Mouse (Mus musculus) hindbrain, embryonic 14.5 days (tissue): ENCODE results near the gene Tk1. TPM values are rescaled to one million over a fixed set of nuclear protein-coding genes. Genes with fewer than 3 reads are reported as not detected.

ENCODE experiments used
- ATAC-seq: fragments of 200-750 bp; cut with Nextera tagmentation; 2 replicates; pipeline ENCODE4 v1.8.0; 2017; ENCODE audit warnings: moderate number of reproducible peaks, mild to moderate bottlenecking, moderate TSS enrichment, moderate library complexity; ENCODE audit not compliant: low FRiP score
- DNase-seq: peaks from one replicate; pipeline ENCODE4 v3.0.0-alpha.2; 2015; ENCODE audit warnings: low spot score
- H3K27ac ChIP-seq: fragments of 300-500 bp; sonication (generic); 2 replicates; pipeline ENCODE4 v1.5.1; 2014; ENCODE audit warnings: mild to moderate bottlenecking, moderate library complexity
- H3K27me3 ChIP-seq: fragments of 300-500 bp; sonication (generic); 2 replicates; pipeline ENCODE4 v1.6.1; 2014; ENCODE audit warnings: mild to moderate bottlenecking, low read length, mixed read lengths; ENCODE audit not compliant: control insufficient read depth, insufficient read depth
- H3K36me3 ChIP-seq: fragments of 300-500 bp; sonication (generic); replicated peaks from 2 replicates; pipeline ENCODE4 v1.6.1; 2014; ENCODE audit not compliant: control insufficient read depth, insufficient read depth
- H3K4me1 ChIP-seq: fragments of 300-500 bp; sonication (generic); replicated peaks from 2 replicates; pipeline ENCODE4 v1.6.1; 2014; ENCODE audit warnings: antibody characterized with exemption, low read length, mixed read lengths; ENCODE audit not compliant: control insufficient read depth, insufficient read depth
- H3K4me2 ChIP-seq: fragments of 300-500 bp; sonication (generic); replicated peaks from 2 replicates; pipeline ENCODE4 v1.6.1; 2014; ENCODE audit warnings: mild to moderate bottlenecking, moderate library complexity
- H3K4me3 ChIP-seq: fragments of 300-500 bp; sonication (generic); replicated peaks from 2 replicates; pipeline ENCODE4 v1.5.1; 2014; ENCODE audit warnings: mild to moderate bottlenecking, low read length
- H3K9ac ChIP-seq: fragments of 300-500 bp; sonication (generic); 2 replicates; pipeline ENCODE4 v1.6.1; 2014
- H3K9me3 ChIP-seq: fragments of 300-500 bp; sonication (generic); 2 replicates; pipeline ENCODE4 v1.6.1; 2016; ENCODE audit warnings: low read length; ENCODE audit not compliant: control insufficient read depth
- WGBS: fragments of 180-500 bp; shearing (Covaris S2); extraction: QIAGEN DNeasy Blood & Tissue Kit; methylation state at CpG from one replicate; pipeline ENCODE4 v1.1.7; 2014; 5-methylcytosine and 5-hydroxymethylcytosine counted together
- polyA plus RNA-seq: library from polyadenylated mRNA; unstranded; fragments of >200 nt; fragmentation: Nextera tagmentation; extraction: Ambion mirVana; gene quantifications from 2 replicates; pipeline ENCODE4 v1.2.1, GENCODE M21; 2014

Tk1 gene
- polyA plus RNA-seq, 1 experiment from 2014 or later = 14.4 TPM

DNA sequence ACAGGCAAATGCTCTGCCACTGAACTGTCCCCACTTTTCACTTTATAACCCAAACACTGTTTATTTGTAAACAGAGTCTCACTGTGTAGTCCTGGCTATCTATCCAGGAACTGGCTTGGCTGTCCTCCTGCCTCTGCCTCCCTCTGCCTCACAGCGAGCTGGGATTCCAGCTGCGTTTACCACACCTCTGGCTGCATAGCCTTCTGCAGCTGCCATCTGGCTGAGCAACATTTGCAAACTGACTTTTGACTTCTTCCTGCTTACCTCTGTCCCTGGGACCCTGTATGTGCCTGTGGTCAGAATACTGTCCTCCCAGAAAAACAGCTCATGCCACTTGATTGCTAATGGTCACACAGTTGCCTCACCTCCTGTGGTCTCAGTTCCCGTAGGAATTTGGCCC, 1.5 kb upstream of the Tk1 start:
- no peak overlapping the region for H3K4me3 ChIP-seq
- H3K9ac ChIP-seq = no peak overlapping the region
- WGBS = 73% methylated on average over 3 of the region's 3 CpGs
- no peak for DNase-seq
- H3K27ac ChIP-seq = no peak overlapping the region
- peaks cover 31% of the 10 kb centered on the region for H3K4me1 ChIP-seq
- H3K36me3 ChIP-seq = no peaks in the 10 kb centered on the region
- no peak overlapping the region for H3K4me2 ChIP-seq
- H3K9me3 ChIP-seq = no peaks in the 10 kb centered on the region
- no peak for ATAC-seq
- no peaks in the 10 kb centered on the region for H3K27me3 ChIP-seq

DNA sequence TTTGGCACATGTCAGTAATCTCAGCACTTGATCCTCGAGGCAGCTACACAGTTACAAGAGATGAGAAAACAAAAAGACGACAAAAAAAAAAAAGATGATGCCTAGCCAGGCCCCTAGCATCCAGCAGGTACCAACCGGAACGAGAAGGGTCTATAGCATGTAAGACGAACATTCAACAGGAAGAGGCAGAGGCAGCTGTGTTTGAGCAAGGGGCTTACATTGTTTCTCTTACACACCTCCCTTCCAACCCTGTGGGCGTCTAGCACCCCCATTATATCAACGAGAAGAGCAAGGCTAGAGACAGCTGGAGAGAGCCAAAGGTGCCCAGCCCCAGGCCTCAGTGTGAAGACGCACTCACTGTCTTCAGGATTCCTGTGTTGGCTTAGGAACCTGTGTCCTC, 1.0 kb upstream of the Tk1 start:
- H3K4me1 ChIP-seq = peaks cover 31% of the 10 kb centered on the region
- H3K4me3 ChIP-seq = no peak overlapping the region
- DNase-seq = no peak
- no peaks in the 10 kb centered on the region for H3K36me3 ChIP-seq
- H3K4me2 ChIP-seq = no peak overlapping the region
- no peaks in the 10 kb centered on the region for H3K9me3 ChIP-seq
- H3K27ac ChIP-seq = no peak overlapping the region
- no peak for ATAC-seq
- 73% methylated on average over 8 of the region's 8 CpGs for WGBS
- no peaks in the 10 kb centered on the region for H3K27me3 ChIP-seq
- H3K9ac ChIP-seq = no peak overlapping the region

DNA sequence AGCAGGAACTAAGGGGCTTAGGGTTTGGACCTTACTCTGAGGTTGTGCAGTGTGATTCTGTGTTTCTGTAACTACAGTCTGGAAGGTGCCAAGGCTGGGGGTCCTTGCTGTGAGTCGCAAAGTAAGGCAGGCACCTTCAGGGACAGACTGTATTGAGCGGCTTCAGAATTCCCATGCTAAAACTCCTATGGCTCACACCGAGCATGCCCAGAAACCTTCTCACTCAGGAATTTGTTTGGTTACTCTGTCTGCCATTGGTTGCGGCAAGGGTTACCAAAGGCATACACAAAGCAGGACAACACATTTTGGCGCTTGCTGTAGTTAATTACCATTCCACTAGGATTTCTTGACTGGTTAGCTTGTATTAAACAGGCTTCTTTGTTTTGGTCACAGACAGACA, 272 bp upstream of the Tk1 start:
- Histone ChIP-seq H3K4me2 (peak overlapping the region; percentile 67), H3K4me3 (peak overlapping the region; percentile 35), H3K9me3 (no peaks in the 10 kb centered on the region), H3K27me3 (no peaks in the 10 kb centered on the region), H3K27ac (peak overlapping the region; percentile 60; the same call in 1 of the 2 replicates), H3K36me3 (no peaks in the 10 kb centered on the region), H3K4me1 (peaks cover 31% of the 10 kb centered on the region), H3K9ac (peak overlapping the region; percentile 50)
- 10% methylated on average over 5 of the region's 5 CpGs for WGBS
- ATAC-seq (no peak), DNase-seq (peak; percentile 37)

DNA sequence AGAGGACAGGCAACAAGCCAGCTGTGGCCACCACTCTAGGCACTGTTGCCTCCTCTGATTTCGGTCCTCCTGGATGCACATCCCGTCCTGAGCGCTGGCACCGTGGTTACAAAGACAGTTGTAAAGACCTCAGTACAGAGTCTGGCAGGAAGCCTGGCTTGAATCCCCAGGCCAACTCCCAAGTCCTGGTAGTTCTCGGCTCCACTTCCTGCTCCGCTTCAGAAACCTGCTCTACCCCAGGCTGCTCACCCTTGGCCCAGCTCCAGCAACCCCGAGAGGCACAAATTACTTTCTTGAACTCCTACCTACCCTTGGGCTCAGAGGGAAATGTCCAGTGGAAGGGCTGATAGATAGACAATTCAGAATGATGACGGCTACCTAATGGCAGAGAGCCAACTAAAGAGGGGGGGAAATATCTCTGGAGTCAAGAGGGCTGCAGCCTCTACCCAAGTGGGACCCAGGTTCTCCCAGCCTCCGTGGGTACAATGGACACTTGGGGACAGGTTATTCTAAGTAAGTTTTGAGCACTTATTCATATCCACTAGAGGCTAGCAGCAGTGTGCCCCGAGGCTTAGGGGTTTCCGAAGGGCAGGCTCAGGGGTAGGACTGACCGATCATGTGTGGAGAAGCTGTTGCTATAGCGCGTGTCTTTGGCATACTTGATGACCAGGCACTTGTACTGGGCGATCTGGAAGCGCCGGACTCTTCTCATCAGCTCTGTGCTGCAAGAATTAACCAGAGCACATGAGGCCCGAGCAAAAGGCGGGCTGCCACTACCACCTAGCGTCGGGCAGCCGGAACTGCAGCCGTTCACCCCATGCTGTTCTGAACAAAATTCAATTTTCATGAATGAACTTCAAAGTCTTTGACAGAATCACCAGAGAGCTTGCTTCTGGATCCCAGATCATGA, 1.6 kb downstream of the Tk1 start:
- peak overlapping the region; percentile 11; the same call in 1 of the 2 replicates for H3K9ac ChIP-seq
- DNase-seq (peak; percentile 89), ATAC-seq (peak; percentile 76)
- H3K27me3 ChIP-seq = no peaks in the 10 kb centered on the region
- H3K4me2 ChIP-seq = peak overlapping the region; percentile 67
- H3K4me3 ChIP-seq = peak overlapping the region; percentile 35
- 18% methylated on average over 23 of the region's 23 CpGs for WGBS
- H3K9me3 ChIP-seq = no peaks in the 10 kb centered on the region
- no peak overlapping the region for H3K27ac ChIP-seq
- H3K4me1 ChIP-seq = peaks cover 29% of the 10 kb centered on the region
- no peaks in the 10 kb centered on the region for H3K36me3 ChIP-seq

DNA sequence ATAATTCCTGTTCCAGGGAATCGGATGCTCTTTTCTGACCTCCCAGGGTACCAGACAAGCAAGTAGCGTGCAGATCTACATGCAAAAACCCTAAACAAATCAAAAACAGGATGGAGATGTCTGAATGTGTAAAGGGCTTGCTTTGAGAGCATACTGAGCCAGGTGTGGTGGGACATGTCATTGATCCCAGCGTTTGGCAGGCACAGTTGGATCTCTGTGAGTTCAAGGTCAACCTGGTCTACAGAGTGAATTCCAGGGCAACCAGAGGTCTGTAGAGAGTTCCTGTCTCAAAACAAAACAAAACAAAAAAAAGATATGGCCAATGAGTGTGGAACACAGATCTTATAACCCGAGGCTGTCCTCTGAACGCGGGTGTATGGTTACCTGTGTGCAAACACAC, 2.5 kb downstream of the Tk1 start:
- H3K9me3 ChIP-seq = no peaks in the 10 kb centered on the region
- no peak overlapping the region for H3K9ac ChIP-seq
- no peak overlapping the region for H3K4me2 ChIP-seq
- 96% methylated on average over 6 of the region's 6 CpGs for WGBS
- ATAC-seq (no peak), DNase-seq (no peak)
- H3K4me3 ChIP-seq = no peak overlapping the region
- H3K27ac ChIP-seq = no peak overlapping the region
- peaks cover 23% of the 10 kb centered on the region for H3K4me1 ChIP-seq
- no peaks in the 10 kb centered on the region for H3K27me3 ChIP-seq
- H3K36me3 ChIP-seq = no peaks in the 10 kb centered on the region

DNA sequence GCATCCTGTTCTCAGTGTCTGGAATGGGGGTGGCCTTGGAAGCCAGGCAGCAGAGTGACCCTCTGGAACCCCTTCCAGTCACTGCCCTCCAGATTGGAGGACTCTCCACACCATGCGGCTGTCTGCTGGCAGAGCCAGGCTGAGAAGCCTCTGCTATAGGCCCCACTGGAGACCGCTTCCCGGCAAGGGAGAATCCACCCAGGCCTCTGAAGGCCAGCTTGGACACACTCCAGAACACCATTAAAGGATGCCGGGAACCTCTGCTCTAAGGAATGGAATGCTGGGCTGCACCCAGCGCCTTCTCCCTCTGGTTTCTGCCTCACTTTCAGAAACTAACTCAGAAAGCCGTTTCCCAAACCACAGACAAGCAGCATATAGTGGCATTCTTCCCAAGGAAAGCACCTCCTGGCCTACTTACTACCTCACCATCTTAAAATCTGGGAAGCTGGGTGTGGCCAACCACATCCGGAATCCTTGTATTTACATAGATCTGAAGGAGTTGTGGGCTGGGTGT, 3.1 kb downstream of the Tk1 start:
- Histone ChIP-seq H3K4me2 (no peak overlapping the region), H3K9me3 (no peaks in the 10 kb centered on the region), H3K4me1 (peaks cover 23% of the 10 kb centered on the region), H3K4me3 (no peak overlapping the region), H3K9ac (no peak overlapping the region), H3K27ac (no peak overlapping the region), H3K36me3 (no peaks in the 10 kb centered on the region), H3K27me3 (no peaks in the 10 kb centered on the region)
- 89% methylated on average over 7 of the region's 7 CpGs for WGBS
- DNase-seq (no peak), ATAC-seq (no peak)

DNA sequence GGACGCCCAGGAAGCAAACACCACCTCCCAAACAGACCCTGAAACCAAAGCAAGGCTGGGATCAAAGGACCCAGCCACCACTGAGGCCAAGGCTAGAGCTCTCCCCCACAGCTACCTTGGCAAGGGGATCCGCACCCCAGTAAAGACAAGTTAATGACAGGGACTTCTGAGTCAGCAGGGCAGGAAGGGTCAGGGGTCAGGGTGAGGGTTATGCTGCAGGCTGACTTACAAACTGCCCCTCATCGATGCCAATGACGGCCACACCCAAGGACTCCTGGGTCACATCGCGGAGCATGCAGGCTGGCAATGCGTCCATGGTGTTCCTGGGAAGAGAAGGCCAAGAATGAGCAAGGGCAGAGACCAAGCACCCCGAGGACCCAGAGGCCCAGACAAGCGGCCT, 4.0 kb downstream of the Tk1 start:
- Histone ChIP-seq H3K27me3 (no peaks in the 10 kb centered on the region), H3K36me3 (no peaks in the 10 kb centered on the region), H3K4me2 (no peak overlapping the region), H3K4me1 (peaks cover 23% of the 10 kb centered on the region), H3K9me3 (no peaks in the 10 kb centered on the region), H3K4me3 (no peak overlapping the region), H3K9ac (no peak overlapping the region), H3K27ac (no peak overlapping the region)
- DNase-seq = no peak
- 85% methylated on average over 9 of the region's 9 CpGs for WGBS
- ATAC-seq = no peak

DNA sequence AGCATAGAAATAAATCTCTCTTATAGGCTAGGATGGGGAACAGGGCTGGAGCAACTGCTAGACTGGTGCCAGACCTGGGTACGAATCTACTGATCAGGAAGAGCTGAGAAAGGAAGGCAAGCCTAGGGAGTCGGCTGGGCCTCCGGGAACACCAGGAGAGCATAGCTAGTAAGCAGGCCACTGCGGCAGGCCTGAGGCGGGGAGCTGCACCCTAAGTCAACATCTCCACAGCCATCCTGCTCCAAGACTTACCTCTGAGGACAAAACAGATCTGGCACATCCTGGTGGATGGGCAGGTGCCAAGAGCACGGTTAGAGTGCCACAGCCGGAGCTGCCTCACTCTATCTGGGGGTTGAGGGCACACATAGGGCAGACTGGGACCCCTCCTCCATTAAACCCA, 5.7 kb downstream of the Tk1 start:
- no peak overlapping the region for H3K4me2 ChIP-seq
- 94% methylated on average over 7 of the region's 7 CpGs for WGBS
- no peaks in the 10 kb centered on the region for H3K36me3 ChIP-seq
- H3K9me3 ChIP-seq = no peaks in the 10 kb centered on the region
- H3K9ac ChIP-seq = no peak overlapping the region
- no peaks in the 10 kb centered on the region for H3K27me3 ChIP-seq
- ATAC-seq (no peak), DNase-seq (no peak)
- H3K4me1 ChIP-seq = peaks cover 9% of the 10 kb centered on the region
- no peak overlapping the region for H3K4me3 ChIP-seq
- no peak overlapping the region for H3K27ac ChIP-seq

DNA sequence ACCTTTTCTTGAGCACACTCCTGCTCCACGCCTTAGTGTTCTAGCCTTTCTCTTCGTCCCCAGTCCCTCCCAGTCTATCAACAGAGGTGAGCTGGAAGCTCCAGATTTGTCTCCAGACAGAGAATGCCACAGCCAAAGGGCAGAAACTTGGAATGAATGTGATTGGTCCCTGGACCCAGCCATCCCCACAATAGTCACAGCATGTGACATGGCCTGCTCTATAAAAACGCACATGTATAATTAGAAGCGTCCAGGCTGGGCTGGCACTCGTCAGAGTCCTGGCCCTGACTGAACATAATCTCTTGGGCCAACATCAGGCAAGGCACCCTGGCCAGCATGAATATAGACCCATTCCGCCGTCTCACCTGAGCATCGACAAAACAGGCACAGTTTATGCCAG, 6.8 kb downstream of the Tk1 start:
- Histone ChIP-seq H3K4me3 (no peak overlapping the region), H3K36me3 (no peaks in the 10 kb centered on the region), H3K4me2 (no peak overlapping the region), H3K9ac (no peak overlapping the region), H3K9me3 (no peaks in the 10 kb centered on the region), H3K4me1 (peaks cover 3% of the 10 kb centered on the region; the same call in 1 of the 2 replicates), H3K27ac (no peak overlapping the region), H3K27me3 (no peaks in the 10 kb centered on the region)
- DNase-seq (no peak), ATAC-seq (no peak)
- WGBS = 56% methylated on average over 8 of the region's 8 CpGs
